ENCODE assay signal across 19 mouse cellular contexts in genomic region chr9:75285363-75285762, GRCm38 (mm10). TPM values are rescaled to one million over a fixed set of nuclear protein-coding genes. Genes with fewer than 3 reads are reported as not detected.
DNase-seq lines count a peak whose midpoint lies in the region; ATAC-seq and TF ChIP-seq lines count a peak whose summit lies in the region.
"Had no signal": no experiment of that assay in that cellular context is flagged by ENCODE, and none has a peak within 500 bp of the region (broad histone marks: within the 10 kb centered on the region; RNA-seq: fewer than 3 reads in every experiment).

No protein-coding gene starts in this region.

- H3K4me1 ChIP-seq in liver, adult 2 months (ENCODE audit: control insufficient read depth, insufficient read depth, low read length): no peaks in the 10 kb centered on the region
- H3K4me1 ChIP-seq in liver, postnatal 0 days (ENCODE audit: insufficient read depth): no peaks in the 10 kb centered on the region
- H3K4me1 ChIP-seq in MEL (ENCODE audit: control insufficient read depth in 1 of 2, insufficient read depth in 2 of 2, low read length in 2 of 2): peaks cover 4 to 17% of the 10 kb centered on the region in 2 experiments; a peak in 3 of 4 replicates
- H3K4me1 ChIP-seq: embryonic facial prominence, embryonic 10.5 days; forebrain, embryonic 13.5 days had no signal

- H3K9me3 ChIP-seq in liver, postnatal 0 days (ENCODE audit: low read length): no peaks in the 10 kb centered on the region
- H3K9me3 ChIP-seq in MEL (replicated peaks; ENCODE audit: insufficient read depth, low read length): no peaks in the 10 kb centered on the region
- H3K9me3 ChIP-seq: embryonic facial prominence, embryonic 10.5 days; forebrain, embryonic 13.5 days; G1E; heart, embryonic 12.5 days; hindbrain, embryonic 10.5 days had no signal

- no peak for TF ChIP-seq POLR2A in liver, adult 2 months (IDR thresholded peaks at IDR 0.05; ENCODE audit: extremely low read depth, insufficient read depth, low read length)
- no peak for TF ChIP-seq POLR2A in MEL (IDR thresholded peaks at IDR 0.05; ENCODE audit: control insufficient read depth in 1 of 2, insufficient read depth in 1 of 2, low read depth in 1 of 2, low read length in 2 of 2, poor library complexity in 1 of 2)

- TF ChIP-seq CTCF in liver, adult 2 months (IDR thresholded peaks at IDR 0.05; ENCODE audit: low read depth, low read length): 0 out of 2 replicates have a peak, but pooled peaks have one; percentile 3
- TF ChIP-seq CTCF in liver, postnatal 0 days (IDR thresholded peaks at IDR 0.05; ENCODE audit: low read depth): no peak
- TF ChIP-seq CTCF in MEL (IDR thresholded peaks at IDR 0.05 in 2 of 3, conservative IDR thresholded peaks at IDR 0.05 in 1 of 3; ENCODE audit: control insufficient read depth in 1 of 3, insufficient read depth in 1 of 3, low read depth in 2 of 3, low read length in 3 of 3, poor library complexity in 1 of 3, severe bottlenecking in 1 of 3): peak; percentile 36 to 64 (median 56)

- H3K36me3 ChIP-seq in liver, adult 2 months (ENCODE audit: control insufficient read depth, insufficient read depth, low read length): no peaks in the 10 kb centered on the region
- no peaks in the 10 kb centered on the region for H3K36me3 ChIP-seq in liver, postnatal 0 days (replicated peaks; ENCODE audit: insufficient read depth, low read length)
- H3K36me3 ChIP-seq in MEL (ENCODE audit: control insufficient read depth in 1 of 2, insufficient read depth in 2 of 2, low read length in 2 of 2): peaks cover 0 to 6% of the 10 kb centered on the region in 2 experiments; a peak in 2 of 4 replicates
- H3K36me3 ChIP-seq: embryonic facial prominence, embryonic 10.5 days; G1E; heart, embryonic 12.5 days; hindbrain, embryonic 10.5 days had no signal

- ATAC-seq in liver, postnatal 0 days: no peak
- ATAC-seq: forebrain, embryonic 13.5 days had no signal

- no peak for DNase-seq in liver, adult 2 months (ENCODE audit: extremely low read depth, low read depth, low spot score)
- no peak for DNase-seq in liver, postnatal 0 days
- DNase-seq in 416B (ENCODE audit: low read depth) (peak; percentile 50), A20 (ENCODE audit: low read depth, low spot score) (peak; percentile 30), MEL (ENCODE audit: low read depth, low spot score) (peak; percentile 61)
- no peak for DNase-seq in heart, adult 9 months (ENCODE audit: low spot score in 2 of 2)
- DNase-seq in left cerebral cortex, postnatal 36 days (ENCODE audit: low spot score in 2 of 2): no peak
- DNase-seq in heart, adult 11 months: no peak
- DNase-seq: adrenal gland, adult 2 months; adrenal gland, postnatal 25 days; cerebellum, adult 18-20 months; cerebellum, postnatal 10 days; heart, adult 2 months had no signal

- no peak overlapping the region for H3K4me2 ChIP-seq in liver, postnatal 0 days (ENCODE audit: low read depth, low read length)
- H3K4me2 ChIP-seq: forebrain, embryonic 13.5 days; heart, embryonic 12.5 days; hindbrain, embryonic 14.5 days had no signal

- H3K9ac ChIP-seq in liver, adult 2 months (ENCODE audit: low read depth, low read length): no peak overlapping the region
- no peak overlapping the region for H3K9ac ChIP-seq in liver, postnatal 0 days (replicated peaks)
- H3K9ac ChIP-seq in MEL (ENCODE audit: control insufficient read depth, low read depth, low read length, poor library complexity, severe bottlenecking): no peak overlapping the region
- H3K9ac ChIP-seq: forebrain, embryonic 13.5 days; heart, embryonic 12.5 days; hindbrain, embryonic 14.5 days had no signal

- H3K79me2 ChIP-seq in liver, adult 2 months (ENCODE audit: control insufficient read depth, insufficient read depth, low read length): no peaks in the 10 kb centered on the region
- H3K79me2 ChIP-seq in MEL (ENCODE audit: control insufficient read depth, insufficient read depth, low read length, poor library complexity): no peaks in the 10 kb centered on the region

- TF ChIP-seq RAD21 in MEL (IDR thresholded peaks at IDR 0.05; ENCODE audit: low read depth, low read length): peak; percentile 37

- intact Hi-C loops in left cerebral cortex, postnatal 36 days (cut with DNase I): no loop called here

- H3K27ac ChIP-seq in liver, adult 2 months (replicated peaks; ENCODE audit: insufficient read depth, low read depth, low read length): no peak overlapping the region
- H3K27ac ChIP-seq in liver, postnatal 0 days (ENCODE audit: low read depth): no peak overlapping the region
- no peak overlapping the region for H3K27ac ChIP-seq in MEL (ENCODE audit: control insufficient read depth, low read depth, low read length)
- H3K27ac ChIP-seq: embryonic facial prominence, embryonic 10.5 days; forebrain, embryonic 13.5 days; heart, adult 2 months; hindbrain, embryonic 10.5 days; hindbrain, embryonic 14.5 days had no signal

- no peaks in the 10 kb centered on the region for H3K27me3 ChIP-seq in liver, adult 2 months (ENCODE audit: control insufficient read depth, insufficient read depth, low read length)
- H3K27me3 ChIP-seq in liver, postnatal 0 days (ENCODE audit: insufficient read depth, low read length): no peaks in the 10 kb centered on the region
- no peaks in the 10 kb centered on the region; a peak in 1 of 4 replicates for H3K27me3 ChIP-seq in MEL (ENCODE audit: control insufficient read depth in 1 of 2, insufficient read depth in 2 of 2, low read length in 2 of 2)

- H3K4me3 ChIP-seq in liver, adult 2 months (ENCODE audit: insufficient read depth, low read depth, low read length): no peak overlapping the region
- no peak overlapping the region for H3K4me3 ChIP-seq in liver, postnatal 0 days (ENCODE audit: low read depth, low read length)
- H3K4me3 ChIP-seq in MEL (ENCODE audit: control insufficient read depth in 1 of 2, insufficient read depth in 1 of 2, low read depth in 2 of 2, low read length in 2 of 2): no peak overlapping the region
- H3K4me3 ChIP-seq: embryonic facial prominence, embryonic 10.5 days; forebrain, embryonic 13.5 days; heart, adult 2 months; heart, embryonic 12.5 days; hindbrain, embryonic 10.5 days had no signal

- no peak for TF ChIP-seq EP300 in liver, postnatal 0 days (IDR thresholded peaks at IDR 0.05; ENCODE audit: low read depth)
- no peak for TF ChIP-seq EP300 in MEL (IDR thresholded peaks at IDR 0.05; ENCODE audit: low read depth in 1 of 2, low read length in 2 of 2)

- 83% methylated on average over 6 of the region's 6 CpGs for WGBS in liver, adult 2 months
- 85% methylated on average over 6 of the region's 6 CpGs for WGBS in liver, postnatal 0 days (ENCODE audit: insufficient replicate concordance)

TF ChIP-seq in MEL, 35 proteins besides CTCF, POLR2A, EP300 and RAD21:
- TF ChIP-seq USF1 (IDR thresholded peaks at IDR 0.05; ENCODE audit: low read depth, low read length) (peak; percentile 42; the same call in 1 of the 2 replicates), SMC3 (IDR thresholded peaks at IDR 0.05; ENCODE audit: low read depth, low read length) (peak; percentile 52), MAX (IDR thresholded peaks at IDR 0.05; ENCODE audit: low read length) (peak; percentile 20; the same call in 1 of the 2 replicates), CHD2 (IDR thresholded peaks at IDR 0.05; ENCODE audit: low read length) (no peak), SIN3A (IDR thresholded peaks at IDR 0.05; ENCODE audit: low read length) (no peak), MYC (IDR thresholded peaks at IDR 0.05; ENCODE audit: low read depth, low read length) (0 out of 2 replicates have a peak, but pooled peaks have one; percentile 70)
TF ChIP-seq in MEL: peak in this region for 4.

RNA-seq across cellular contexts. Expression of gene Gnb5, which starts 20.7 kb away (rescaled TPM):
- total RNA-seq in liver, adult 2 months (2014; rRNA removed): 0.74 and 1.1 TPM in 2 replicates
- 0.45 and 0.78 TPM in 2 replicates for polyA plus RNA-seq in liver, adult 2 months (2012; rRNA removed)
- 1.8 and 2.4 TPM in 2 replicates for polyA plus RNA-seq in liver, postnatal 0 days (2015; fragmentation: Nextera tagmentation; extraction: Ambion mirVana)
- 4.0 and 4.2 TPM in 2 replicates for total RNA-seq in MEL (2012; rRNA removed)
- 1 to 10 TPM in 1 of 2 experiments, not detected in 1; 6.5 TPM for polyA plus RNA-seq in MEL (2012; ENCODE audit: insufficient read depth in 1 of 2, insufficient read length in 2 of 2, low read depth in 1 of 2, low replicate concordance in 2 of 2, missing spikeins in 1 of 2)
- 100 to 1,000 TPM; 149 to 158 TPM for total RNA-seq in left cerebral cortex, postnatal 36 days (2021)
- polyA plus RNA-seq: G1E had no signal

RNA-seq across cellular contexts. Expression of gene Myo5c, which starts 53.5 kb away (rescaled TPM):
- total RNA-seq in liver, adult 2 months (2014; rRNA removed): 0.18 and 0.20 TPM in 2 replicates
- 0.07 and 0.12 TPM in 2 replicates for polyA plus RNA-seq in liver, adult 2 months (2012; rRNA removed)
- 0.33 and 0.48 TPM in 2 replicates for polyA plus RNA-seq in liver, postnatal 0 days (2015; fragmentation: Nextera tagmentation; extraction: Ambion mirVana)
- total RNA-seq in MEL (2012; rRNA removed): 0.03 TPM in 1 of 2 replicates, not detected in the other
- under 1 TPM in 1 of 2 experiments, not detected in 1; 0.13 TPM for polyA plus RNA-seq in MEL (2012; ENCODE audit: insufficient read depth in 1 of 2, insufficient read length in 2 of 2, low read depth in 1 of 2, low replicate concordance in 2 of 2, missing spikeins in 1 of 2)
- 1 to 10 TPM; 4.4 to 6.3 TPM for total RNA-seq in left cerebral cortex, postnatal 36 days (2021)
- polyA plus RNA-seq: G1E had no signal

Comparison
In these comparisons a context has a peak if more than half of its experiments do, and no peak if none do; other contexts are left out.
1. DNase-seq: peak in 416B (single experiment), A20 (single experiment) and MEL (single experiment); none in liver, adult 2 months (single experiment), liver, postnatal 0 days (single experiment), heart, adult 9 months (0 of 2), left cerebral cortex, postnatal 36 days (0 of 2) and heart, adult 11 months (single experiment).
2. RNA of gene Gnb5, which starts 20.7 kb away (total RNA-seq): 149 to 158 TPM in left cerebral cortex, postnatal 36 days; 4.0 to 4.2 TPM in MEL and 0.74 to 1.1 TPM in liver, adult 2 months; every median in the first group is over 10 times any median in the second.